Comparison of ENCODE assay signal across 22 mouse cellular contexts in genomic region chr2:120983611-120984010, GRCm38 (mm10). TPM values are rescaled to one million over a fixed set of nuclear protein-coding genes. Genes with fewer than 3 reads are reported as not detected.
"Had no signal": no experiment of that assay in that cellular context is flagged by ENCODE, and none has a peak within 500 bp of the region (broad histone marks: within the 10 kb centered on the region; RNA-seq: fewer than 3 reads in every experiment).

No protein-coding gene starts in this region.

- H3K36me3 ChIP-seq: lung, embryonic 15.5 days had no signal

- H3K4me3 ChIP-seq: lung, embryonic 15.5 days; megakaryocyte, embryonic 14.5 days; midbrain, embryonic 13.5 days; midbrain, embryonic 15.5 days; neural tube, embryonic 13.5 days; neural tube, embryonic 15.5 days had no signal

- H3K9ac ChIP-seq: liver, postnatal 0 days; lung, embryonic 15.5 days; midbrain, embryonic 13.5 days; midbrain, embryonic 15.5 days; neural tube, embryonic 13.5 days; neural tube, embryonic 15.5 days had no signal

- H3K27ac ChIP-seq: lung, embryonic 15.5 days; macrophage; midbrain, embryonic 13.5 days; midbrain, embryonic 15.5 days; neural tube, embryonic 15.5 days had no signal

- DNase-seq: liver, postnatal 0 days; lung, adult 2 months; lung, postnatal 14 days; lung, postnatal 36 days; retina, postnatal 1 day; right cerebral cortex, adult 18-20 months; right cerebral cortex, postnatal 25 days; right cerebral cortex, postnatal 4 days; spleen, adult 18-20 months; thymus, adult 18-20 months; thymus, postnatal 14 days; thymus, postnatal 36 days had no signal

- H3K27me3 ChIP-seq: lung, embryonic 15.5 days; megakaryocyte, embryonic 14.5 days; midbrain, embryonic 13.5 days; midbrain, embryonic 15.5 days; neural tube, embryonic 13.5 days; neural tube, embryonic 15.5 days had no signal

- H3K4me1 ChIP-seq: lung, embryonic 15.5 days; megakaryocyte, embryonic 14.5 days; midbrain, embryonic 13.5 days; midbrain, embryonic 15.5 days had no signal

- H3K9me3 ChIP-seq: lung, embryonic 15.5 days; megakaryocyte, embryonic 14.5 days; midbrain, embryonic 13.5 days; midbrain, embryonic 15.5 days; neural tube, embryonic 13.5 days; neural tube, embryonic 15.5 days had no signal

- H3K4me2 ChIP-seq: lung, embryonic 15.5 days; midbrain, embryonic 11.5 days; midbrain, embryonic 13.5 days; midbrain, embryonic 15.5 days; neural tube, embryonic 13.5 days; neural tube, embryonic 15.5 days had no signal

- ATAC-seq: liver, postnatal 0 days; lung, postnatal 0 days; midbrain, embryonic 13.5 days; midbrain, embryonic 15.5 days had no signal

RNA-seq across cellular contexts. Expression of gene Epb42, which starts 53.3 kb away (rescaled TPM):
- total RNA-seq: midbrain, postnatal 0 days had no signal
- polyA plus RNA-seq: macrophage had no signal
